Mouse (Mus musculus) bone marrow macrophage, adult 2 months (primary cell): ENCODE measurements around the gene Wfdc15a. TPM values are rescaled to one million over a fixed set of nuclear protein-coding genes. Genes with fewer than 3 reads are reported as not detected.

ENCODE experiments used
- H3K27ac ChIP-seq: 2 replicates; pipeline ENCODE4 v1.5.1; 2012; ENCODE audit warnings: low read depth, low read length; ENCODE audit not compliant: insufficient read depth
- H3K4me1 ChIP-seq: 2 replicates; pipeline ENCODE4 v1.6.1; 2012; ENCODE audit warnings: low read length; ENCODE audit not compliant: control insufficient read depth, insufficient read depth
- H3K4me3 ChIP-seq: 2 replicates; pipeline ENCODE4 v1.5.1; 2012; ENCODE audit warnings: mild to moderate bottlenecking, low read length, moderate library complexity; ENCODE audit not compliant: insufficient read depth
- CTCF ChIP-seq: IDR thresholded peaks from 2 replicates; pipeline ENCODE4 v1.5.1; 2012; ENCODE audit warnings: low read depth, mild to moderate bottlenecking, low read length, moderate library complexity
- POLR2A ChIP-seq: IDR thresholded peaks from 2 replicates; pipeline ENCODE4 v1.6.1; 2012; ENCODE audit warnings: mild to moderate bottlenecking, low read depth, low read length, borderline replicate concordance
- polyA plus RNA-seq: library from polyadenylated mRNA; stranded (reverse); fragments of >200 nt; gene quantifications from 2 replicates; pipeline ENCODE4 v1.2.4, GENCODE M21; 2012; ENCODE audit not compliant: missing spikeins, insufficient read depth, insufficient read length

Gene Wfdc15a
- polyA plus RNA-seq, 1 experiment, result not detected

GRCm38 (mm10) chr2:164161515-164162055 lies 38.3 kb downstream of the Wfdc15a start:
- H3K27ac ChIP-seq, result no peak overlapping the region
- no peak overlapping the region for H3K4me3 ChIP-seq
- H3K4me1 ChIP-seq, result no peaks in the 10 kb centered on the region
- TF ChIP-seq CTCF (no peak), POLR2A (no peak)

GRCm38 (mm10) chr2:164158838-164159237 lies 41.1 kb downstream of the Wfdc15a start:
- H3K4me3 ChIP-seq, result no peak overlapping the region
- TF ChIP-seq CTCF (no peak), POLR2A (no peak)
- no peaks in the 10 kb centered on the region for H3K4me1 ChIP-seq
- H3K27ac ChIP-seq, result no peak overlapping the region

- no peak overlapping the region for H3K4me3 ChIP-seq
- no peak for TF ChIP-seq CTCF
- TF ChIP-seq POLR2A, result no peak
Observed at GRCm38 (mm10) chr2:164156158-164156557, 43.8 kb downstream of the Wfdc15a start.

GRCm38 (mm10) chr2:164154007-164154406 lies 45.9 kb downstream of the Wfdc15a start:
- TF ChIP-seq POLR2A (no peak), CTCF (no peak)
- no peaks in the 10 kb centered on the region for H3K4me1 ChIP-seq
- no peak overlapping the region for H3K4me3 ChIP-seq
- H3K27ac ChIP-seq, result no peak overlapping the region

More at GRCm38 (mm10) chr2:164156158-164156557, 43.8 kb downstream of the Wfdc15a start:
- Histone ChIP-seq H3K4me1 (no peaks in the 10 kb centered on the region), H3K27ac (no peak overlapping the region)

GRCm38 (mm10) chr2:164152341-164152740 lies 47.6 kb downstream of the Wfdc15a start:
- TF ChIP-seq POLR2A (no peak), CTCF (no peak)
- Histone ChIP-seq H3K4me3 (no peak overlapping the region), H3K27ac (no peak overlapping the region), H3K4me1 (no peaks in the 10 kb centered on the region)

GRCm38 (mm10) chr2:164150086-164150760 lies 49.7 kb downstream of the Wfdc15a start:
- H3K4me1 ChIP-seq, result no peaks in the 10 kb centered on the region
- TF ChIP-seq POLR2A, result no peak
- TF ChIP-seq CTCF, result no peak
- no peak overlapping the region for H3K27ac ChIP-seq
- no peak overlapping the region for H3K4me3 ChIP-seq

Other genes with a start within 250 kb of the Wfdc15a start
- gene Ywhab, start 205.2 kb downstream of the Wfdc15a start, polyA plus RNA-seq, result 157 and 160 TPM in 2 replicates
- gene Pabpc1l, start 174.7 kb downstream of the Wfdc15a start, polyA plus RNA-seq, result 2.5 and 3.2 TPM in 2 replicates
- 69.9 and 82.6 TPM in 2 replicates for gene Stk4, start 129.8 kb downstream of the Wfdc15a start, polyA plus RNA-seq
- 60.6 and 63.8 TPM in 2 replicates for gene Tomm34, start 129.0 kb downstream of the Wfdc15a start, polyA plus RNA-seq
- not detected in 2 replicates for gene Kcns1, start 29.0 kb downstream of the Wfdc15a start, polyA plus RNA-seq
- not detected in 2 replicates for gene Wfdc5, start 17.4 kb downstream of the Wfdc15a start, polyA plus RNA-seq
- not detected in 2 replicates for gene Wfdc12, start 9.5 kb downstream of the Wfdc15a start, polyA plus RNA-seq
- not detected in 2 replicates for gene Wfdc15b, start 21.5 kb upstream of the Wfdc15a start, polyA plus RNA-seq
- not detected in 2 replicates for gene Svs2, start 38.3 kb upstream of the Wfdc15a start, polyA plus RNA-seq
- gene Svs3b, start 56.5 kb upstream of the Wfdc15a start, polyA plus RNA-seq, result not detected in 2 replicates
- gene Svs4, start 78.3 kb upstream of the Wfdc15a start, polyA plus RNA-seq, result not detected in 2 replicates
- not detected in 2 replicates for gene Svs3a, start 89.1 kb upstream of the Wfdc15a start, polyA plus RNA-seq
- not detected in 2 replicates for gene Svs6, start 116.6 kb upstream of the Wfdc15a start, polyA plus RNA-seq
- not detected in 2 replicates for gene Svs5, start 132.6 kb upstream of the Wfdc15a start, polyA plus RNA-seq
- gene Slpi, start 189.0 kb upstream of the Wfdc15a start, polyA plus RNA-seq, result 2.1 and 2.3 TPM in 2 replicates
- not detected in 2 replicates for gene Rbpjl, start 203.0 kb upstream of the Wfdc15a start, polyA plus RNA-seq
- gene Matn4, start 205.0 kb upstream of the Wfdc15a start, polyA plus RNA-seq, result not detected in 2 replicates
- gene Sdc4, start 243.8 kb upstream of the Wfdc15a start, polyA plus RNA-seq, result 125 and 132 TPM in 2 replicates